Mouse (Mus musculus): Measurements from ENCODE around the gene Nln. TPM values are rescaled to one million over a fixed set of nuclear protein-coding genes. Genes with fewer than 3 reads are reported as not detected.

The Nln gene
- polyA plus RNA-seq, 3 experiments from 2014 or later: 5.3 to 10.1 (median 8.7) TPM

DNA sequence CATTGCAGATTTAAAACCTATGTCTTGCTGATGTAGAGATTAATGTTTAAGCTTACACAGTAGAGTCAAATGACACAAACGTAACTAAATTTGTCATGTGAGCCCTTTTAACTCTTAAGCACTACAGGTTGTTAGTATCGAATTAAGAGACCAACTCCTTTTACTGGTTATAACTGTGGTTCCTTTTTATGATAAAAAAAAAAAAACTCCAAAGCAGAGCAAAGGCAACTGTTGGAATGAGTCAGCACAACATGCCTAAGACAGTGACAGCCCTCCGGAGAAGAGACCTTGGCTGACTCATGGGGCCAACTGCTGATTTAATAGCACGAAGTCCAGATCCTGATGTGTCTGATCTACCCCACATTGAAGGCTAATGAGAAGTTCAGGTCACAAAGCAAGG is 68.5 kb downstream of the Nln start:
- no peak for ATAC-seq

DNA sequence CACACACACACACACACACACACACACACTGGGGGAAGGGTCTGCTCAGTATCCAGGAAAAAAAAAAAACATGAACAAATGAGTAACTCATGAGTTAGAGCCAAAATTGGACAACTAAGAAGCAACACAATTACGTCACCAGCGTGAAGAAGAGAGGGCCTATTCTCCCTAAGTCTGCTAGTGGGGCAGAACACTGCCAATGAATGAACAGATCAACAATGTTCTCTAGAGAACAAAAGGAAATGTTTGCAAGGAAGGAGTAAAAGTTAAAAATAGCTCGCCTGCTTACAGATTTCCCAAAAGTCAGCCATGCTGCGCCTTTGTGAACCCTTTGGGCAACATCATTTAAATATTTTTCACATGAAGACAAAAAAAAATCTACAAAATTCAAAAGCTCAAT is 69.6 kb downstream of the Nln start:
- no peak for ATAC-seq

DNA sequence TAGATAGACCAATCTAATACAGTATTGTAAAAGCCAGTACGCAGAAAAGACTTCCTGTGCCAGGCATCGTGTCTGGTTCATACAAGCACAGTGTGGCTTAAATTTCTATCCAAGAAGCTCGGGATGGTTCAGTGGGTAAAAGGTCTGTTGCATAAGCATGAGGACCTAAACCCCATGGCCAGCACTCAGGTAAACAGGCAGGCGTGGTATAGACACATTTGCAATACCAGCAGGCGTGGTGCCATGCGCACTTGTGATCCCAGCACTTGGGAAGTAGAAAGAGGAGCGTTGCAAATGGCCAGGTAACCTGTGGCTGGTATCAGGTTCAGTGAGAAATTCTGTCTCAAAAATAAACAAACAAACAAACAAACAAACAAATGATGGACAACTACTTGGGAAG is 70.5 kb downstream of the Nln start:
- no peak for ATAC-seq

DNA sequence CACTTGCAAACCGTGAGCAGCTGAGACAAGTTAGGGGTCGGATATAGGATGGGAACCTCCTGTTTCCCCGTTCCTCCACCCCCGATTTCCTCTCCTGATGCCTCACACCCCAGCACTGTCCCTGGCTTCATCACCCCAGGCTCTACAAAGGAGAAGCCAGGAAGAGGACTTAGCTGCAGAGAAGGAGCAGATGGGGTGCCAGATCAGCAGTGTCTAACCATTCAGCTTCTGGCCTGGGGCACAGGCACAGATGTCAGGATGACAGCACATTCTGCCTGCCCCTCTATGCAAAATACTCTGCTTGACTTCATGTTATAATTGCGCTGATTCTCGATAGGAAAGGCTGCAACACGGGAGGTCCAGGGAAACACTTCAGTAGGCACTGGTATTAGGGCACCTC is 71.1 kb downstream of the Nln start:
- ATAC-seq: no peak

DNA sequence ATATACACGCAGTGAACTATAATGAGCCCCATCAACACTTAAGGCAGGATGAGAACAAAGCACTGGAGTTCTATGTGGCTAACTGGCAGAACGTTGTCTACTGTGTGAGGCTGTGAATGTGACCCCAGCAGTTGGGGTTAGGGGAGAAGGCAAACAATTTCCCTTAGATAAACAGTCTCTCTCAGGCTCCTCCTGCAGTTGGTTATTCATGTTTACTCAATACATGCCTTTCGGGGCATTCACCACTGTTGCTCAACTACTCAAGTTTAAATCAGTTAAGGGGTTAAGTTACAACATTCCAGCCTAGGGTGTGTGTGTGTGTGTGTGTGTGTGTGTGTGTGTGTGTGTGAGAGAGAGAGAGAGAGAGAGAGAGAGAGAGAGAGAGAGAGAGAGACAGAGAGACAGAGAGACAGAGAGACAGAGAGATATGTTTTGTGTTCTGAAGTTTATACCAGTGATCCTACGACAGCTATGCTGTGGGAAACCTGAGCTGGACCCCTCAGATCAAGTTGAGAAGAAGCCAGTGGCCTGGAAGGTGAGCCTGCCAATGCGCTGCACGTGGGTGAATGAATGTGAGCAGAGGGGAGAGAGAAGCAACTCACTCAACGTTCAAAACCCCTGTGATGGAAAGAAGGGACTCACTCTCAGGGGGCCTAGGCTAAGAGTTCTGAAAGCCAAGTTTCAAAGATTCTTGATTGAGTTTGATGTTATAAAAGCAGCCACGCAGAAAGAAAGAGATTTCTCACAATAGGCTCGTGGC is 71.7 kb downstream of the Nln start:
- no peak for ATAC-seq

DNA sequence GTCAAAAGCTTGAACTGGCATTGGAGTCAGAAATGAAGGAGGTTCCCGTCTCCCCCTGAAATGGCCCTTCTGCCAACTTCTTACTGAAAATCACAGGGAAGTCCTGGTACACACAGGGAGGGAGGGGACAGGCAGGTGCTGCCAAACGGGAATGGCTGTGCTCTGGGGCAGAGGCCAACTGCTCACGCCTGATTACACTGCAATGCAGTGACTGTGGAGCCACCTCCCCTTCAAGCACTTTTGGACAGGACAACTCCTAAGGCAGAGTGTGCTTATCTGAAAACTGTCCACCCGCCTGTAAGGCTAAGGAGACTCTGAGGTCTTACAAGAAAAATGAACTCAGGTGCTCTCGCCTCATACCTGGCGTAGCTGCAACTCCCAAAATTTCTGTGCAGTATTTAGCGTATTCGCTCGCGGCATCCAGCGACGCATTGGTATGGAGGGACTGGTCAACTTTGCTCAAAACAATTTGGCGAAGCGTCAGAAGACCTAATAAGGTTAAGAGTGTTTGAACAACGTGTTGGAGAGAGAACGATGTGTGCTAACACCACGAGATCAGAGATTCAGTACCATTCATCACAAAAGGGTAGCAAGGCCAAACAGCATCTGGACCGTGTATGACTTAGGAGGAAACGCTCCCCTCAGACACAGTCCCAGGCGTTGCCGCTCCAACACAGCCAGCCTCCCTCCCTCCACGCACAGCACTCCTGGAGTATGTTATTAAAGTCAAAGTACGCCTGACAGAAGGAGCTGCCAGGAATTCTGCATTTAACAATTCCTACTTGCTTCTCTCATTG is 72.7 kb downstream of the Nln start:
- no peak for ATAC-seq

DNA sequence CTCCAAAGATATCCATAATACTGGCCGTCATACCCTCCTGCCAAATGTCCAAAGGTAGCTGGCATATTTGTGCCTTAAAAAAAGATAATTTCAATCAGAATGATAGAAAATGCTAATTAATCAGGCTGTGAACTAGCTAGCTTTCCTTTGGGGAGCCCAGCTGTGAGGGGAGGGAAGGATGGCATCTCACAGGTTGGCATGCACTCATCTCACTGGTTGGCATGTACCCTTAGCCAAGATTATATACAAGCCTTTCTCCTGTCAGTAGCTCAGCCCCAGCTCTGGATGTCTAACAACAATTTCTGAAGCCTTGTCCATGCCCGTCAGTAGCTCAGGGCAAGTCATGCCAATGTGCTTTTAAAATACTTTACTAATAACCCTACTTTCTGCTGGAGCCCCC is 73.8 kb downstream of the Nln start:
- no peak for ATAC-seq

DNA sequence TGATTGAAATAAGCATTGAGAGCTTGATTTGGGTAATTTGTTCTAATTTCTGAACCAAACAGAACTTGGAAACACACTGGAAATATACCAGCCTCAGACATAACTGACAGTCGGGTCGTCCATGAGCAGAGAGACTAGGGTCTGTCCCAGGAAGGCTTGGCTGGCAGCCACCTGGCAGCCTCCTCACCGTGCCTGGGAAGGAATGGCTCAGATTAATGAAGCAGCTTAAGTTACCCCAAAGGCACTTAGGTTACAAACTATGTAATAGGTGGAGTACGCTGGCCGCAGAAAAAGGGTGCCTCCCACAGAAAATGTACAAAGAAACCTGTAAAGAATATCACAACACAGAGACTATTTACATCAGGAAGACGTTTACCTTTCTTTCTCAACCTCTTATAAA is 74.6 kb downstream of the Nln start:
- no peak for ATAC-seq

DNA sequence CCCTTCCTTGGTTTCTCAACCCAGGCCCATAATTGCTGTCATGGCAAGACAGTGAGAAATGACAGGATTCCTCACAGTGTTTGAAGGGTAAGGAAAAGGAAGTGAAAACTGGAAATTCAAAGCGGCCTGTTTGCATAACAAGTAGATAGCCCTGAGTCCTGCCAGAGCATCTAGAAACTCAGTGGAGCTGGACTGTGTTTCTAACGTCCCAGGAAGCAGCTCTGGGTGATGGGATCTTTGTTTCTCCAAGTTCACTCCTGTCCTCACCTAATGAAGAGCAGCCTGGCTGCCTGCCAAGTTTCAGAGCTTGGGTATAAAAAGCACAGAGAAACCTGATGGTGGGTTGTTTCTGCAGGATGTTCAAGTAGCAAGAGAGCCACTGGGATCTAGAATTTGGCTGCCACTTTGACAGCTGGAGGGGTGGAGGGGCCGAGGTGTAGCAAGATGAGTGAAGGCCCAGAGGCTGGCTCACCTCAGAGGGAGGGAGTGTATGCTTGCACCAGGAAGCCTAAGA is 76.7 kb downstream of the Nln start:
- no peak for ATAC-seq

DNA sequence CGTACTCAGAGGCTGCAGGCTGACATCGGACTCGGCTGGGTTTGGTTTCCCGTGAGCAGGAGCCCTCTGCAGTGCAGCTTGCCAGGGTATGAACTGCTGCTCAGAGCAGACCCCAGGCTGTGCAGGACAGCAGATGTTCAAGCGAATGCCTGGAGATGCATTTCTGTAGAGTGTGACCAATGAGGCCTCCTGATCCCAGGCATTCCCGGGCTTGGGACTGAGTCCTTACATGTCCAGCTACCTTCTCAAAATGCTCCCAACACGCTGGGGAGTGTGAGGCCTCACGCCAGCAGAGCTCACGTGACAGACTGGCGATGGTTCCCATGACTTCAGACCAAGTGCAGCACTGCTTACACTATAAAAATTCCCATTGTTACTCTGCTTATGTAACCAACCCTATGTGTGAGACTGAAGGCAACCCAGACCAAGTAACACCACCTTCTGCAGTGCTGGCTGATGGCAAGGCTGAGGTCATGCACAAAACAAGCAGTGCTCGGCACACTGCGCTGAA is 77.5 kb downstream of the Nln start:
- no peak for ATAC-seq

DNA sequence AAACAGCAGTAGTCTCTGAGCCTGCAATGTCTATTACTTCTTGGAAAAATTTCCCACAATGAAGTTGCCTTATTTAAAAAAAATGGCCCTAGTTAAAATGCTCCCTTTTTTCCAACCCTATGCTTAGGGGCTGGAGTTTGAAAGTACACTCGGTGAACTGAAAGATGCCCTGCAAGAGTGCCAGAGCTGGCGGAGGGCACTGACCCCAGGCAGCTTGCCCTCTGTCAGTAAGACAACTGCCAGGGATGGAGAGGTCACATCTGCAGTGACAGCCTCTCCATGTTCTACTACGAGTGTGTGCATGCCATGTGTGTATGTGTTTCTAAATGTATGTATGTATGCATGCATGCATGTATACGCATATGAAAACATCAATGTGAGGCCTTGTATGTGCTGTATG is 78.5 kb downstream of the Nln start:
- ATAC-seq: no peak

DNA sequence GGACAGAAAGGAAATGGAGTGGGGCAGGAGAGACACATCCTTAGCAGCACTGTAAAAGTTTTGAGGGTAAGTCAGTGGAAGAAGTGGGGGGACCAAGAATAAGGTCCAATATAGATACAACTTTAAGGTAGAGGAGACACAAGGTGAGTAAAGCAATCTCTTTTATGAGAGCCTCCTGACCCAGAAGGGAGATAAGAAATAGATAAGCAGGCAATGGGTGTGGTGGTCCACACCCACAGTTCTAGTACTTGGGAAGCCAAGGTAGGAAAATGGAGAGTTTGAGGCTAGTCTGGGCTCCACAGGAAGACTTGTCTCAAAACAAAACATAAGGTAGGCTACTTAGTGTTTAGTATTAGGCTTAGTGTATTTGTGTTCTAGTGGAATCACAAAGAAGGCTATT is 79.9 kb downstream of the Nln start:
- ATAC-seq: no peak

DNA sequence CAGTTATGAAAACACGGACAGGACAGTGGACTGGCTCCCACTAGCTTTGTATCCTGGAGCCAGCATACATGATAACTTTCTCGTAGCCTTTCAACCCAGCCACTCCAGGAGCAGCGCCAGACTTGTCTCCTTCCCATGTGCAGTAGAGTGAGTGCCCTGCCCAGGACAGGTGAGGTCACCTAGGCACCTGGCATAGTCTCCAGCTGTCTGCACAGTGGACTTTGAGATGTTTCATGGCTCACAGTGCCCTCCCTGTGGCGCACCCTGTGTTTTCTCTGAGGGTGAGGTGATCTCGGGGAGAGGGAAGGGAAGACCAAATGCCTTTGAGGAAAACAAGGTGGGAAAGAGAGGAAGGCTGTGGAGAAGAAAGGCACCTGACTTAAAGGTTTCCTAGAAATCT is 80.3 kb downstream of the Nln start:
- no peak for ATAC-seq

DNA sequence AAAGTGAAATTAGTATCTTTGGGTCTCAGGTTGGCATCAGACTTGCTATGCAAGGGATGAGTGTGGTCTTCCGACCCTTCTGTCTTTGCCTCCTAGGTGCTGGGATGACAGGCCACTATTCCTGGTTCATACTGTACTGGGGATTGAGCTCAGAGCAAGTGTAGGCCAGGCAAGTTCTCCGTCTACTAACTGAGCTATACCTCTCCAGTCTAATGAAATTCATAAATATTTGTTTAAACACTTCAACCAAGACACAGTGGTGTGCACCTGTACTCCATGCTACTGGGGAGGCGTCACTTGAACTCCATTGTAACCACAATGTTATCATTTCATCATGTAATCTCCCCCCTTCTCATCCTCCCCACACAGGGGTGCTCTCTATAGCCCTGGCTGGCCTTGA is 82.9 kb downstream of the Nln start:
- no peak for ATAC-seq

DNA sequence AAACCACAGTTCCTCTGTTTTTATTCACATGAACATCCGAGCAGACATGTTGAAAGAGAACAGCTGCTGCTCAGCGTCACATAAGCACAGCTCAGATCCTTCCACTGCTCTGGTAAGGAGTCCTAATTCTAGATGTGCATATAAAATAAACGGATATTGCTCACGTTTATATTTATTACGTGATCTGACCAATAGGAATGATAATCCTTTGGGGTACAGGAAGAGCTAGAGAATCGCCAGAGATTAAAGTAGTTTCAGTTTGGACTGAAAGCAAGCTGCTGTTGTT is 83.8 kb downstream of the Nln start:
- ATAC-seq: no peak

DNA sequence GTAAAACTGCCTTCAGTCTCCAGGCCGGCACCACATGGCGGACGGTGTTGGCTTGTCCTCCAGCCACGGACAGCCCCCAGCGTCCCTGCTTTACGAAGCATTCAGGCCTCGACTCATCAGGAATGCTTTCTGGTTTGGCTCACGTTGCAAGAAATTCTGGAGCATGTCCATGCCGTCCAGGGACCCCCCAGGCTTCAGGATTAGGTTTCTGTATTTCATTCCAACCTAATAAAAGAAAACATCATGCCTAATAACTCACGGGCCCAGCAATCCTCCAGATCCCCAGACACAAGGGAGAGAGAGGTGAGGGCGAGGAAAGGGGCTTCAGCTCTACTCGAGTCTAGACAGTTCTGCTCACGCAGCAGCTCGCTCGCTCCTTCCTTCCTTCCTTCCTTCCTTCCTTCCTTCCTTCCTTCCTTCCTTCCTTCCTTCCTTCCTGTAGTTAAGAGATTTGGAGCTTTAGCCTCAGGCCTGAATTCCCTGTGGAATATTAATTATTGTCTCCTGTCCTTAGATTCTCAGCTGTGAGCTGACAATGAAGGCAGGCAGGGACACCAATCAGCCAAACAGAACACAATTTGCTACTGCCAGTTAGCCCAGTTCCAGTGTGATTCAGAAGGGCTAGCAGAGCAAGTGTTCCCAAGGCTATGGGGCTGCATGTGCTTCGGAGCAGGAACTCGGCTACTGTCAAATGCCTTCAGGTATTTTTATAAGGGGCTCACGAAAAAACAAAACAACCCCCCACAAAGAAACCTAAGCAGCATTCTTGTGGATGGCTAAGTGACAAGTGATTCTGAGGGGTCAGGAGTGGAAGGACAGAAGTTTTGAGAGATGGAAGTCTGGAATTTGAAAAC is 84.3 kb downstream of the Nln start:
- ATAC-seq: no peak

DNA sequence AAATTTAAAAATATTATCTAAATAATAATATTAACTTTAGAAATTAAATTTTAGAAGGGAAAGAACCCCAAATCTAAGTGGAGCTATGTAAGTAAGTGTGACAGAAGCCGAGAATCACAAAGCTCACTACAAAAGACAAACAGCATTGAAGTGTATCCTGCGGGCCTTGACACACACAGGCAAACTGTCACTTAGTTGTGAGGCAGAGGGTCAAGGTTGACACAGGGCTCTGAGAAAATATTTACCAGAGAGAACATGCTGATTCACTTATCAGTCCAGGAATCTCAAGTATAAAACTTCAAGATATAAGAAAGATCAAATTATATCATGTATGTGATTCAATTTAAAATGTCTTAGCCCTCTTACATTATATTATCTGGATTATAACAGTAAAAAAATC is 85.1 kb downstream of the Nln start:
- ATAC-seq: no peak

DNA sequence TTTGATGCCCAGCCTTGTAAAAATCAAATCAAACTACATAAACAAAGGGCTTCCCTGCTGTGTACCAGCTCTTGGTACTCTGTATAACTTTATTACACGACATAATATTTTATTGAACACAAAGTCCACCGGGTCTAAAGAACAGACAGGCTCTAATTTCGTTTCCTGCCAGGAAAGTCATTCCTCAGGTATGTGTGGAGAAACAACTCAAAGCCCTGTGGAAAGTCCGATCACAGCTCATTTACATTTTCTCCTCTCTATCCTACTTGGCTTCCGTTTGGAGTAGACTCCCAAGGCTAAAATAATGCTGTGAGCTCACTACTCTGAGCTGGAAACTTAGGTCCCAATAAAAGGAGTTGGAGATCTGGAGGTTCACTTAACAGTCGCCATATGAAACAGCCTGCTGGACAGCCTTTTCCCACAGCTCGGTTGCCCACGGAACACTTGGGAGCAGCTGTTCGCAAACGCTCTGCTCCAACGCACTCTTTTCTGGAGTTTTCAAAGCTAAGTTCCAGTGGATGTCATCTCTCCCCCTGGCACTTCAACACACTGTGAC is 86.0 kb downstream of the Nln start:
- ATAC-seq: no peak

DNA sequence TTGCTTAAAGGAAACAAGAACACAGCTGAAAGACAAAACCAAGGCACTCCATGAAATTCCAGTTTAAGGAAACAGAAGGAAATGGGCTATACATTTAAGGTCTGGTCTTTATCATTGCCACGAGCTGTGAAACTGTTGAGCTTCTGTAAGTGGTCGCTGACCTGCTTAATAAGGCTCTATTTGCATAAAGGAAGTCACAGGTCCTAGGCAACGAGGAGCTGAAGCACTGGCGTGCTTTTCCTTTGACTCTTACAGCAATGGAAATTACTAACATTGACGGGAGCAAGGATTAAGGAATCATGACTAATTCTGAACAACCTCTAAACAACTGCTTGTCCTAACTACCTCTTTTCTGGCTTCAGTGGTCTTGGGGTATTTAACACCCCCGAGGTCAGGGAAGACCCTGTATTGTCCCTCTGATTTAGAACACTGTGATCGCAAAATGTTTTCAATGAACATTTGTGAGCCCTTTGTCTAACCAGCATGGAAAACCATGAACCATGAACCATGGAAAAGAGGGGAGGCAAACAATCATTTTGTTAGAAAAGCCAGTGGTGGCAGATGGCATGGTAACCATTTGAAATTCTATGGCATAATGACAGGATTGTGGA is 90.8 kb downstream of the Nln start:
- no peak for ATAC-seq

DNA sequence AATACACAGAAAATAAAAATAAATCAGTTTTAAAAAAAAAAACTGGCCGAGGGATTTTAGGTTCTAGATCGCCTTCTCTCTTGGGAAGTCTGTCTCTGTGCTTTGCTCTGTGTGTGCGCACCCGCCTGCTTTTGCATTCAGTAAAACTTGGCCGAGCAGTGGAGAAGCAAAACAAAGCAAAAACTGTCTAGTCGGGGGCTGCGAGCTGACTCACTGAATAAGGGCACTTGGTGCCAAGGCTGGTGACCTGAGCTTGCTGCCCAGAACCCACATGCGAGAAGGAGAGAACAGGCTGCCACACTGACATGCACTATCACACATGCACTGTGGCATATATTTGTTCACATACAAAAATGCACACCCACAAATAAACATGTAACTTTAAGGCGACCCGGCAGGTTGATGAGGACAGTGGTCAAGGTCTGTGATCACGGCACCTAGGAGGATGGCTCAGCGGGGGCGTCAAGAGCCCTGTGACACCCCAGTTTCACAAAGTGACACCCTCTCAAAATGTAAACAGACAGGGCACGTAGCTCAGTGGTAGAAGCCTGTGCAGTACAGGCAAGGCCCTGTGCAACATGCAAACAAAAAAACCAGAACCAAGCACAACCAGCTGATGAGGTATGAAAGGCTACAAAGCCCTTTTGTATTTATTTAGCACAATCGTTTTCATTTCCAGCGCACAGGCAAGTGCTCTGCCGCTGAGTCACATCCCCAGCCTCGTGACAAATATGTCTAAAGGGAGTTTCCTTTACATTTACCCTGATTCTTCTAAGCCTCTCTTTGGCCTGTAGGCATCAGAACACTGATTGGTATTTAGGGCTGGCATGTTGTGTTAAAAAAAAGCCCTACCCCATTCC is 93.9 kb downstream of the Nln start:
- no peak for ATAC-seq

DNA sequence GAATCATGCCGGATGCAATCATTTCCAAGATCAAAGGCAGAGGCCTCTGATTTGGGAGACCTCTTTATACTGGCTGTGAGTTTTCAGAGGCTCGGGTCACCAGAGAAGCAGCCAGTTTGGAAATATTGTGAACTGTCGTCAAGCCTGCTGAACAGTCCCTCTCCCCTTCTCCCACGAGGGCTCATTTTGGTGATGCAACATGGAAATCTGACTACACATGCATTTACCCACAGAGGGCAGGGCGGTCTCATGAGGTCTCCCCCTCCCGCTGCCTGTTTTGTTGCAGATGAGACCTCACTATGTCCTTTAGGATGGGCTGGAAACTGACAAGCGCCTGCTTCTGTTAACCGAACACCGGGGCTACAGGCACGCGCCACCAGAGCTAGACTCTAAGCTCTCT is 95.4 kb downstream of the Nln start:
- no peak for ATAC-seq
